In genomic region chr4:125354742-125355141, GRCm38 (mm10) we compare ENCODE assay signal across 16 mouse cellular contexts.
DNase-seq lines count a peak whose midpoint lies in the region; ATAC-seq lines count a peak whose summit lies in the region.
"Had no signal": no experiment of that assay in that cellular context is flagged by ENCODE, and none has a peak within 500 bp of the region (broad histone marks: within the 10 kb centered on the region; RNA-seq: fewer than 3 reads in every experiment).

No protein-coding gene starts in this region.

- H3K4me1 ChIP-seq in intestine, embryonic 14.5 days (replicated peaks; ENCODE audit: control insufficient read depth, insufficient read depth, low read length) = no peaks in the 10 kb centered on the region
- H3K4me1 ChIP-seq in intestine, embryonic 15.5 days (replicated peaks) = no peaks in the 10 kb centered on the region
- no peaks in the 10 kb centered on the region for H3K4me1 ChIP-seq in neural tube, embryonic 12.5 days
- peaks cover 23% of the 10 kb centered on the region for H3K4me1 ChIP-seq in forebrain, embryonic 16.5 days (replicated peaks; ENCODE audit: control insufficient read depth, insufficient read depth, low read length)
- H3K4me1 ChIP-seq: heart, embryonic 15.5 days had no signal

- no peaks in the 10 kb centered on the region for H3K9me3 ChIP-seq in intestine, embryonic 14.5 days (ENCODE audit: control insufficient read depth, low read length)
- H3K9me3 ChIP-seq in intestine, embryonic 15.5 days = no peaks in the 10 kb centered on the region
- no peaks in the 10 kb centered on the region for H3K9me3 ChIP-seq in neural tube, embryonic 12.5 days
- no peaks in the 10 kb centered on the region for H3K9me3 ChIP-seq in forebrain, embryonic 16.5 days (ENCODE audit: control insufficient read depth, low read length)
- H3K9me3 ChIP-seq: heart, embryonic 15.5 days had no signal

- ATAC-seq in intestine, embryonic 14.5 days (replicated peaks; ENCODE audit: low FRiP score, low TSS enrichment, low read depth) = no peak
- ATAC-seq in intestine, embryonic 15.5 days = no peak
- 0 out of 2 replicates have a peak, but pooled peaks have one; percentile 37 for ATAC-seq in neural tube, embryonic 12.5 days (ENCODE audit: low FRiP score, low read depth)
- ATAC-seq in forebrain, embryonic 16.5 days = peak; percentile 63; the same call in 1 of the 2 replicates
- ATAC-seq: liver, postnatal 0 days had no signal

- H3K27me3 ChIP-seq in intestine, embryonic 14.5 days (replicated peaks; ENCODE audit: control insufficient read depth, insufficient read depth, low read length) = no peaks in the 10 kb centered on the region
- no peaks in the 10 kb centered on the region for H3K27me3 ChIP-seq in intestine, embryonic 15.5 days (replicated peaks)
- H3K27me3 ChIP-seq in neural tube, embryonic 12.5 days (replicated peaks) = no peaks in the 10 kb centered on the region
- no peaks in the 10 kb centered on the region for H3K27me3 ChIP-seq in forebrain, embryonic 16.5 days (replicated peaks; ENCODE audit: control insufficient read depth, insufficient read depth, low read length)
- H3K27me3 ChIP-seq: heart, embryonic 15.5 days had no signal

- H3K36me3 ChIP-seq in intestine, embryonic 14.5 days (ENCODE audit: control insufficient read depth, insufficient read depth, low read length) = no peaks in the 10 kb centered on the region
- no peaks in the 10 kb centered on the region for H3K36me3 ChIP-seq in intestine, embryonic 15.5 days
- H3K36me3 ChIP-seq in neural tube, embryonic 12.5 days = no peaks in the 10 kb centered on the region
- H3K36me3 ChIP-seq in forebrain, embryonic 16.5 days (ENCODE audit: control insufficient read depth, insufficient read depth) = no peaks in the 10 kb centered on the region
- H3K36me3 ChIP-seq: heart, embryonic 15.5 days had no signal

- DNase-seq in intestine, embryonic 14.5 days (ENCODE audit: low spot score) = peak; percentile 31
- DNase-seq in neural tube, embryonic 10.5 days (ENCODE audit: extremely low spot score, low spot score) = no peak
- DNase-seq in lung, adult 18-20 months = no peak
- DNase-seq in thymus, adult 18-20 months = no peak
- DNase-seq: cerebellum, postnatal 10 days; gastrocnemius, postnatal 10 days; heart, adult 2 months; kidney, postnatal 4 days; liver; liver, postnatal 0 days; right cerebral cortex, postnatal 4 days; thymus, adult 2 months had no signal

- no peak overlapping the region for H3K27ac ChIP-seq in intestine, embryonic 14.5 days (ENCODE audit: low read depth)
- no peak overlapping the region for H3K27ac ChIP-seq in intestine, embryonic 15.5 days
- no peak overlapping the region for H3K27ac ChIP-seq in neural tube, embryonic 12.5 days
- H3K27ac ChIP-seq in forebrain, embryonic 16.5 days (ENCODE audit: low read length) = 0 out of 2 replicates have a peak overlapping the region, but pooled peaks have one; percentile 28
- H3K27ac ChIP-seq: heart, adult 2 months; heart, embryonic 15.5 days had no signal

- H3K4me3 ChIP-seq in intestine, embryonic 14.5 days (ENCODE audit: low read depth, low read length) = no peak overlapping the region
- H3K4me3 ChIP-seq in intestine, embryonic 15.5 days (replicated peaks) = no peak overlapping the region
- no peak overlapping the region for H3K4me3 ChIP-seq in neural tube, embryonic 12.5 days
- no peak overlapping the region for H3K4me3 ChIP-seq in forebrain, embryonic 16.5 days (replicated peaks; ENCODE audit: low read length)
- H3K4me3 ChIP-seq: heart, adult 2 months; heart, embryonic 15.5 days had no signal

- no peak overlapping the region for H3K9ac ChIP-seq in intestine, embryonic 14.5 days (ENCODE audit: low read length)
- no peak overlapping the region for H3K9ac ChIP-seq in intestine, embryonic 15.5 days
- H3K9ac ChIP-seq in neural tube, embryonic 12.5 days = no peak overlapping the region
- H3K9ac ChIP-seq in forebrain, embryonic 16.5 days (replicated peaks; ENCODE audit: low read depth, low read length) = no peak overlapping the region
- H3K9ac ChIP-seq: heart, embryonic 15.5 days; liver, postnatal 0 days had no signal

- no peak overlapping the region for H3K4me2 ChIP-seq in intestine, embryonic 14.5 days (ENCODE audit: low read length)
- H3K4me2 ChIP-seq in intestine, embryonic 15.5 days (replicated peaks) = no peak overlapping the region
- no peak overlapping the region for H3K4me2 ChIP-seq in neural tube, embryonic 12.5 days (replicated peaks)
- H3K4me2 ChIP-seq in forebrain, embryonic 16.5 days (ENCODE audit: low read length) = no peak overlapping the region
- H3K4me2 ChIP-seq: heart, embryonic 15.5 days had no signal

- WGBS in intestine, embryonic 14.5 days = 58% methylated on average over 3 of the region's 3 CpGs
- WGBS in intestine, embryonic 15.5 days = 52% methylated on average over 3 of the region's 3 CpGs
- 49% methylated on average over 3 of the region's 3 CpGs for WGBS in neural tube, embryonic 12.5 days
- 20% methylated on average over 3 of the region's 3 CpGs for WGBS in forebrain, embryonic 16.5 days

Comparison
In these comparisons a context has a peak if more than half of its experiments do, and no peak if none do; other contexts are left out.
1. ATAC-seq: peak in neural tube, embryonic 12.5 days (single experiment) and forebrain, embryonic 16.5 days (single experiment); none in intestine, embryonic 14.5 days (single experiment) and intestine, embryonic 15.5 days (single experiment).